Mouse (Mus musculus) olfactory bulb, adult 2 months (tissue): ENCODE measurements around the gene Lztr1.

Experiments used
- CTCF ChIP-seq: fragments of 200-500 bp; IDR thresholded peaks from 2 replicates; pipeline ENCODE4 v1.5.1; 2012; ENCODE audit warnings: low read depth, mild to moderate bottlenecking, low read length, moderate library complexity; ENCODE audit not compliant: insufficient read depth
- POLR2A ChIP-seq: fragments of 200-500 bp; IDR thresholded peaks from 2 replicates; pipeline ENCODE4 v1.6.1; 2012; ENCODE audit warnings: mild to moderate bottlenecking, low read depth, low read length, moderate library complexity; ENCODE audit not compliant: insufficient read depth

DNA sequence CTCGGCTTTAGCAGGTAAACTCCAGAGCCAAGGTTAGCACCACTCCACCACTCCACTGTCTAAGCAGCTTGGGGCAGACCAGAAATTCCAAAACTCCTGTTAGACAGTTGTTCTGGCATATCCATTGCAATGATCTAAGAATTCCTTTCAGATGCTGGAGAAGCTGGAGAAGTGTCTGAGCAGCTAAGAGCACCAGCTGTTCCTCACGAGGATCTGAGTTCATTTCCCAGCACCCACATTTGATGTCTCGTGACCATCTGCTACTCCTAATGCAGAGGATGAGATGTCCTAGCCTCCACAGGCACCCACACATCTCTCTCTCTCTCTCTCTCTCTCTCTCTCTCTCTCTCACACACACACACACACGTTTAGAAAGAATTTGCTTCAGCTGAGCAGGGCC, 48.4 kb downstream of the Lztr1 start:
- TF ChIP-seq POLR2A (no peak), CTCF (no peak)
